Mouse (Mus musculus) kidney, postnatal 25 days (tissue): Measurements from ENCODE around the gene Skap2.

ENCODE experiments used
- DNase-seq, 2 experiments: peaks; one replicate each; pipeline ENCODE4 v3.0.0; 2021; ENCODE audit warnings: mixed read lengths in 2 of 2

Skap2 gene

DNA sequence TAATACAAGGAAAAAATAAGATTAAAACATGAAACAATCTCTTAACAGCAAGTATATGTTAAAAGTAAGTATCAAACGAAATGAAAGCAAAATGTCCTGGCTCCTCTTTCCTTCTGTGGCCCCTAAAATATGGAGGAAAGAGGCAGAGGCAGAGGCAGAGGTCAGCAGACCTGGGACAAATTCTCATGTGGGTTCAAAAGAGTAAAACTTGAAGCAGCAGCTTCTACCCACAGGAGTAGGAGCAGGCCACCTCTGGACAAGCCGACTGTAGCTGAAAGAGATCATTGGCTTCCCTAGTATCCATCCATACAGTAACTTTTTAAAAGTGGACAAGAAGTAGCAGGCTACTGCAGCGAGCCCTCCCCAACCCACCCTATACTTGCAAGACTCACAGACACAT lies 7.4 kb downstream of the Skap2 start:
- DNase-seq = no peak

DNA sequence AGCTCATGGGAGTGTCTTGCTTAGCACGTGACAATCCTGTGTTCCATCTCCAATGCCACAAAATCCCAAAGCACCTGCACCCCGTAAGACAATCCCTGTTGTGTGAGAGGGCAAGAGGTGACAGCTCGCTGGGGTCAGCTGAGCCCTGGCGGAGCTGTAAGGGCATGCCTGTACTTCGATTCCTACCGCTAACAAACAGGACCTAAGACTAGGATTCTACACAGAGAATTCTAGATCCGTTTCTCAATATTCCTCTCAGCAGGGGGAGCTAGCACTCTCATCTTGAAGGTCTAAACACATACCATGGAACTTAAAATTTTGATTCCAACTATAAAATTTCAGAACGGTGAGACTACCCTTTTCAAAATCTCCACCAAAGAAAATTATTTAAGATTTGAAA lies 9.7 kb downstream of the Skap2 start:
- peak; percentile 39 to 81 for DNase-seq

DNA sequence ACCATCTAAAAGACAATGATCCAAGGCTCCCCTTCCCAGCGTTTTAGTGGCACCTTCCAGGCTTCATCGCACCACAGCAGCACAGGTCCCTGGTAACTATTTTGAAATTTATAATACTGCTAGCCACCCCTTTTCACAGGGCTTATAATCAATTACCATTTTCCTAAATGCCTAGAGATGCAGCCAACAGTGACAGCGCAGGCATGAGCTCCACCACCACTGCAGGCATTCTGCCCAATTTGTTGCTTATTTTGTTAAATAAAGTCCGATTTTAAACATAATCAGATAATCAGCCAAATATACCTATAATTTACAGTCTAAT lies 13.2 kb downstream of the Skap2 start:
- no peak for DNase-seq

DNA sequence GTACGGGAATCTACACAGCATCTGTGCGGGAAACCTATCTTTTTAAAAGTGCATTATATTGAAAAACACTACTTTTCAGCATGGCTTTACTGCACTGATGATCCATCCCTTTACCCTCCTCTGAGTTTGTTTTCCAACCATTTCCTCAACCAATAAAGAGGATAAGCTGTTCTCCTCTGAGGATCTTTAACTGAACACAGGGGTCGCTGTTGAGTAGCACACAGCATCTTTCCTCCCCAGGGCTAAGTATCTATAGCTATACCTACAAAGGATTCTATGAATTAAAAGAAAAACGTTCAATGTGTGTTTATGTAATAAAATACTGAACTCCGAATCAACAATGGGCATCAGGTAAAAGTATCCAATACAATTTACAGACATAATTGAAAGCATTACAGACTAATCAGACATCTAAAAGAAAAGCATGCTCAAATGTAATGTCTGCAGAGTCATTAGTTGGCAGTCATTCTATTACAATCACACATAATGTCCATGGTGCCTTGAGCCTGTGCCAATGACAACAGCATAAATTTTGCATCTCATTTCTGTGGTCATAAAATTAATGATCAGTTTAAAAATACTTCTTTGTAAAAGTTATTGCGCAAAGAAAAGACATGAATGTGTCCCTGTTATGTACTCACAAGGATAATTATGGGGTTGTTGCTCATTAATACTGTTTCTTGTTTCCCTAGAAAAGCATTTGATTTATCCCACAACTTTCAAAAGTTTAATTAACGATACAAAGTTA lies 13.8 kb downstream of the Skap2 start:
- DNase-seq = peak in 1 of 2 experiments; percentile 55

DNA sequence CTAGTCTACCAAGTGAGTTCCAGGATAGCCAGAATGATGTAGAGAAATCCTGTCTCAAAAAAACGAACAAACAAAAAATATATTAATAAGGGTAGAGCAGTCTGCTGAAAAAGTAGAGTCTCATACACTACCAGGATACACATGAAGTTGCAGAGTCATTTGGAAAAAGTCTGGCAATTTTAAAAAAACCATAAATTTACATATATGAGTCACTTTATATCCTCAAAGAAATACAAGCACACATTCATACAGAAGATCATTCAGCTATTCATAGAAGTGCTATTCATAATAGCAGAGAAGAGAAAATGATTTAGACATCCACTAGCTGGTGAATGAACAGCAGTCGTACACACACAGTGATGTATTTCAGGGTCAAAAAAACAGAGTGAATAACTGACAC lies 24.4 kb downstream of the Skap2 start:
- DNase-seq = no peak

DNA sequence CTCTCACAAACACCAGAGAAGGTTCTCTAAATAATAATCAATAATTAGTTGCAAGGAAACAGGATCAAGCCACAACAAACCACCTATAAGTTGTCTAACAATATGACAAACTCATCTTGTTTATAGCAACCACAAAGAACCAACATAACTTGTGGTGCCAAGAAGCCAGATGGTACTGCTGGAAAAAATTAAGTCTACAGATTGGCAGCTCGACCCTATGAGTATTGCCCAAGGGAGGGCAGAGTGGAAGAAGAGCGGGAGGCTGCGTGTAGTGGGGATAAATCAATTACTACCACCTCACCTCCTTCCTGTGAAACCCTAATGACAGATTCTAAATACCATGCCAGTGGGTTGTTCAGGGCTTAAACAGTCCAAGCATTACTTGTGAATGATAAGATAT lies 34.7 kb downstream of the Skap2 start:
- no peak for DNase-seq

DNA sequence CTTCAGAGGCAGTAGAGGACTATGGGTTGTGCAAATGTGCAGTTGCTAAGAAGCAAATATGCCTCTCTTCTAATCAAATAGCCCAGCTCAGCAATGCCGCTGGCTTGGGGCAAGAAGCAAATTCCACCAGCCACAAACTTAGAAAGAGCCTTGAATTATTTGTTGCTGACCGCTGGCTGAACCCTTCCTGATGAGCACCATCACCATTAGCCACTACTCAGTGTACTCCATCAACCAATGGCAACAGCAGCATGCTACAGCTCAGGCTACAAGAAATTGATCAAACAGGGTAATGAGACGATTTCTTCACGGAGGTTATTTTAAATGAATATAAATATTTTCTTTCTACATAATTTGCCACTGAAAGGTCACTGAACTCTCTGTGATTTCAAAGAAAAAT lies 36.6 kb downstream of the Skap2 start:
- no peak for DNase-seq

DNA sequence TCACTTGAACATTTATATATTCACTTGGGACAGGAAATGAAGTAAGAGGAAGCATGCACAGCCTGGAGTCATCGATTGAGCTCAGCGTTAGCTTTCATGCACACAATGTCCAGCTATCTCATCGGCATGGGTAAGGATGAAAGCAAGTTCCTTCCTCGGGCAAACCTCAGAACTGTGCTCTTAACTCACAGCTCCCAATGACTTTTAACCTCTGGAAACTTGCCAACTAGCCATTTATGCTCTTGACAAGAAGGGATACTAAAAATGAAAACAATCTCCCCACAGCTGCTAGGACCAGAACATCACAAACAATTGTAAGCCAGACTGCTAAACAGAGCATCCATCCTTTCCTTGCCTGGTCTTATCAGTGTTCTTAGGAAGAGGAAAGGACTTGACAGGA lies 53.4 kb downstream of the Skap2 start:
- DNase-seq = peak in 1 of 2 experiments; percentile 4

DNA sequence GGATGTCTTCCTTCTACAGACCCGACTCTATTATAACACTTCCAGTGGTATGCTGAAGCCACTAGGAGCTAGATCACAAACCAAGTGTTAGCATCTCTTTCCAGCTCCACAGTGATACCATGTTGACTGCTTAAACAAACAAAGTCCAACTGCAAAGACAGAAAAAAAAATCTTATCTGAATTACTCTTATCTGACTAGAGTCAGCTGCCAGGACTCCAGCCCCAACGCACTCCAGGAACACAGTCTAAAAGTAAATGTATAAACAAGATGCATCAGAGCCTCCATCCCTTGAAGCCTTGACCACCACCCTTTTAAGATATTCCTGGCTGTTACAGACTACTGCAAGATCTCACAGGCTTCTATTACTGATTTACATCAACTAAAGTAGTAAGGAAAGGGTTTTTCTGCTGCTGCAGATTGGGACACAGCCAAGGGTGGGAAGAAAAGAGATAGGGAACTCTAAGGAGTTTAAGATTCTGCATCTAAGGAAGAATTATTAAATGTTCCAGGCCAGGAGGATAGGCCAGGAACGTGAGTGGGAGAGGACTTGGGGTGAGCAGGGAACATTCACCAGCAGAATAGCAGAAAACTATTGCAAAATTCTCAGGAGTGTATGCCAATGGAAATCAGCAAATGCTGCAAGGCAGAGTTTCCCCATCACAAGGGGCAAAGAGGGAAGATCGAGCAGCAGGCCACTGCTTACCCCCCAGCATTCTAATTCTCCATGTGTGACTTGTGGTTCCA lies 56.1 kb downstream of the Skap2 start:
- no peak for DNase-seq

DNA sequence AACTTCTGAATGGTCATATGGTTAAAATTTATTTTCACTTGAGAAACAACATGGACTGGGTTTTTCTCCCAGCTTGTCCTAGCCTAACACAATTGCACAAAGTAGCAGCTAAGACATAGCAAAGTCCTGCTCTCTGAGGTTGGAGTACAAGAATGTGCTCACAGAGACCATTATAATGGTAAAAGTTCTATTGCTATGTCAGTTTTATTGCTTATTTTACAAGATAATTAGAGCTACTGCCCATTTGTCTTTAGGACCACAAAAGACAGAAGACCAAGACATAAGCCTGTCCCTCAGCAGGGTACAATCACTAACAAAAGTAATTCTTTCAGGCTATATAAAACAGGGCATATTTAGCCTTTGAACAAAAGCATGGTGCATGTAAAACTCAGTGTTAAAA lies 64.7 kb downstream of the Skap2 start:
- no peak for DNase-seq

DNA sequence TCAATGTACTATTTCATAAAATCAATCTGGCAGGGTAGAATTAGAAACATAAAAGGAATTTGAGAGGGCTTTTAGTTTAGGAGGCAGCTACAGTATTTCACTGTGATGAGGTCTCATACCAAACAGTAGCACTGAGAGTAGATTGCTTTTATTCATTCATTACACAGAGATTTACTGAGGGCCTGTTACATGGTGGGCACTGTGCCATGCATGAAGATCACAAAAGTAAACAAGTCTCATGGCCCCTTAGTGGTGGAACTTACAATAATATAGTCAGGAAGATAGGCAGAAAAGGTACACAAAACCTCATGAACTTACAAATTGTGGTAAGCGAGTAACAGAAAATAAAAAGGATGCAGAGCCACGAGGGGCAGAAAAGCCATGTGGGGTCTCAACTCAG lies 67.4 kb downstream of the Skap2 start:
- no peak for DNase-seq

DNA sequence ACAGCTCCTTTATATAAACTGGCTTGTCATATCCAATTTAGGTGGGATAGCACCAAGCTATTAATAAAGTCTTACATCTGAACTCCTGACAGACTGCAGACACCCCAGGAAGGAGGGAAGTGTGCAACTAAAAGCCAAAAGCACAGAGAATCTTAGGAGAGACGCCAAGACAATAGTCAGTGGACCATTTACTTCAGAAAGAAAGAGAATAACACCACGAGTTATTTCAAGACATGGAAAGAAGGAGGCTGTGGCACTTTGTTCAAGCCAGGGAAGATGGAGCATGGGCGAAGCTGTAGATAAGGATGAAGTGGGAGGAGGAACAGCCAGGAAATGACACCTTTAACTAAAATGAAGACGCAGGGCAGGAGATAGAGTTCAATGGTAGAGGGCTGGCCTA lies 78.4 kb downstream of the Skap2 start:
- DNase-seq = no peak

DNA sequence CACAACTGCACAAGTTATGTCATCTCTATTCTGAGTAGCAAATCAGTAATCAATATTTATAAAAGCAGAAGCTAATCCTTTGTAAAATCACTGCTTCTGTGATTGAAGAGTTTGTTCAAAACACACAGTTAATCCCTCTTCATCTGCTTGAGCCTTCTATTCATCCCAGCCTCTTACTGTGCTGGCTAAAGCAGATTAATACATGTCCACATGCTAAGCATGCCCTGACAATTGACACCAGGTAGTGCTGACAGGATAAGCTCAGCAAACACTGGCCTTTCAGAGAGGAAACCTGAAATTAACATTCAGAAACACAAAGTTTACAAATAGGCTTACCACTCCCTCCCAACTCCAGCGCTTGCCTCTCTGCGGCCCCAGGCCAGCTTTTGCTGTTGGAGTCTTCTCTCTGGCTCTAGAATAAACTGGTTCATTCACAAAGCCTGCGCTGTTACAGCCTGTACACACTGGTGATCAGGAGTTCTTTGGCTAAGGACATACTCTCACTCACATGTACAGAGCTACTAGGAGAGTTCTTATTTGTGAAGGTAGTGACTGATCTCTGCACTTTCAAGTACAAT lies 79.2 kb downstream of the Skap2 start:
- DNase-seq = no peak

DNA sequence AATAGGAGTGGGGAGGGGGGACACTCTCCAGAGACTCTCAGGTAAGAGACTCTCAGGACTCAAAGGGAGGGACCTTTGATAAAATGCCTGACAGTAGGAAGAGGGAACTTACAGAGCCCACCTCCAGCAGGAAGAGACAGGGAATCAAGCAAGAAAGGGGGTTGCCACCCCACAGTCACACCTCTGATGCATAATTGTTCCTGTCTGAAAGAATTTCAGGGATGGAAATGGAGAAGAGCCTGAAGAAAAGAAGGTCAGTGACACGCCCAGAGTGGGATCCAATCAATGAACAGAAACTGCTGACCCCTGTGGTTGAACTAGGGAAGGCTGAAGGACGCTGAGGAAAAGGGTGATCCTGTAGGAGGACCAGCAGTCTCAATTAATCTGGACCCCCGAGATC lies 85.2 kb downstream of the Skap2 start:
- no peak for DNase-seq

DNA sequence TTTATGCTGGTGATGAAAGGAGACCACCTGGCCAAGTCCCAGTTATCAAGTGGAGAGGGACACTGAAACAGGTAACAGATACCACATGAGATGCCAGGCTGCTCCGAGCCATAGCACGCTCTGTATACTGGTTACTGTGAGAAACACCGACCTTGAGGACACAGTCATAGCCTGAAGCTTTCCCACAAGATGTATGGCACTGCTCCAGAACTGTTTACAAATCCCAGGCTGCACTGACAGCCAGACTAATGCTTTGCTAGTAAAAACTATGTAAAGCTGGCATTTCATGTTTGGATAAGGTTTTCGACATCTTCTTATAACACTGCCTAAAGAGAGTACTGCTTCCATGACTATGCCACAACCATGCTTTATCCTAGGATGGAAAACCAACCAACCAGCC lies 90.5 kb downstream of the Skap2 start:
- DNase-seq = no peak

DNA sequence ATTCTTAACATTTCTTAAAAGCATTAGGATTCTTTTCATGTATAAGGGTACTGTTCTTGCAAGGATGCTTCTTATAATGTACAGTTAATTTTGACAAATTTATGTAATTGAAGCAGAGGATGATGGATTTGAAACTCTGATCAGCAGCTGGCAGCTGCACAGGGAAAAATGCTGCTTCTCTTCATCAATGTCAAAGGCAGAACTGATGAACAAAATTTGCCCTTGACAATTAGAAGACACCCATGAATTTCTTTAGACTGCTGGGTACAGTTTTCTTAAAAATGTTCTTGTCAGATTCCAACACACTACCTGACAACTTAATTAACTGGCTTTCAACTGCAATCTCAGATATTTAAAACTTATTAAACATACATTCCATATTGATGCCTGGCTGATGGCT lies 103.9 kb downstream of the Skap2 start:
- DNase-seq = no peak

DNA sequence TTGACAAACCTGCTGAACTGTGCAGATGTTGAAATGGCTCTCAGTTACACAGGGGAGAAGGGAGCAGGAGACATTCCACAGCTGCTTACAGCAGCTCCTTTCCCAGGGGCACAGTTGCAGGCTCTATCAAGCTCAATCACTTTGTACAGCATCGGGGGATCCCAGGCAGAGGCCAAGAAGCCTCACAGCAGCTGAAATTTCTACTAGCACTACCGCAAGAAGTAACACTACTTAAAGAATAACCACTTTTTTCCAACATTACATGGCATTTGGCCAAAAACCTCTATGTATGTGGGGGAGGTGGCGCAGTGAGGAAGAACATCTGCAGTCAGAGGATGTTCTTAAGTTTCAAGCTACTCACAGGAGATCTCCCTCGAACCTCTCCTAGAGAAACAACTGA lies 106.7 kb downstream of the Skap2 start:
- no peak for DNase-seq

DNA sequence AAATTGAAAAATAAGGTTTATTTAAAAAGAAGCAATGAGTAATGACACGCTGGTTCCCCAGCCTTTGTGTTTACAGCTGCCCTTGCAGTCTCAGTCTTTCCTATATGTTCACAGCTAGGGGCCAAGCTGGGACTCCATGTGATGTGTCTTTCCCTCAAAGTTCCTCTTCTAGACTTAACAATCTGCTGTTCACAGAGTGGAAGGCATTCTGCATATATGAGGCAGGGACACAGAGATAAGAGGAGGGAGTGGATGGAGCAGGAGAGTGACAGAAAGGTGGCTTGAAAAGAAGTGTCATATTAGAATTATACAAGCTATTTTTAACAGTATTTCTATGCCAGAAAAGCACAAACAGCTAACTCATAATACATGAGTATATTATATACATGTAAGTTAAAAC lies 110.8 kb downstream of the Skap2 start:
- DNase-seq = no peak

DNA sequence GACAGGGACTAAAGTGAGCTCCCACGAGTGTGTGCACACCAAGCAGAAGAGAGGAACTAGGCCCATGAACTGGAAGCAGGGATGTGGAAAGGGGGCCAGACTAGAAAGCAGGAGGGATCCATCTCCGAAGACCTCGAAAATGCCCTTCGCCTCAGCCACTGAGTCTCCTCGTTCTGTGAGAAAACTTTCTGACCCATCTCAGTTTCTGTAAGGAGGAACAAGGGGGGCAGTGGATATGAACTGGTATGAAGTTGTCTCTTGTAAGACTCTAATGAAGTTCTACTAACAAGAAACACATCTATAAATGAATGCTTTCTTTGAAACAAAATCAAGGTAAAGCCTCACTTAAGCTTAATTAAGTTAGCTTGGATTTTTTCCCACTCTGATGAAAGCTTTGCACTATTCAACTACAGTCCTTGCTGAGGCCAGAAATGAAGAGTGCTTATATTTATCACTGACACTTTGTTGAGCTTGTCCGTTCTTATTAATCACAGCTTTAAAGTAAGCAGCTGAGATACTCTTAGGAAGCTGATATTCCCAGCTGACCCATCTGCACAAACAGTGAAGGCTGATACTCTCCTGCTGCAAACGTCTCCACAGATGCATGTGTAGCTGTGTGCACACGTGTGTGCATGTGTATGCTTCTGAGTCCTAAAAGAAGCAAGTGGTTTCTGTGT lies 113.9 kb downstream of the Skap2 start:
- no peak for DNase-seq

DNA sequence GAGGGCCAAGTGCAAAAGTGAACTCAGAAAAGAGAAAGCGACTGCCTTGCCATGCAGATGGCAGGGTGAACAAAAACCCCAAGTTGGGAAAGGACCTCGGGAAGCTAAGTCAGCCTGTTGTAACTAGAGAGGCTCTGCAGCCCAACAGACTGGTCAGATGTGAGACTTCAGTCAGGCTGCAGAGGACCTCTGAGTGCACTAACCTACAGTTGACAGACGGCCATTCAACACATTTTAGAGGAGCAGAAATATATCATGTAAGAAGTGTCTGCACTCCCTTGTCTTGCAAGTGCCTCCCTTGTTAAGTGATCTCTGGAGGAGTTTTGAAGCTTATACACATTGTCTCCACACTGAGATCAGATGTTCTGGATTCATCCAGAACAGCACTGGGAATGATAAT lies 116.6 kb downstream of the Skap2 start:
- DNase-seq = no peak

DNA sequence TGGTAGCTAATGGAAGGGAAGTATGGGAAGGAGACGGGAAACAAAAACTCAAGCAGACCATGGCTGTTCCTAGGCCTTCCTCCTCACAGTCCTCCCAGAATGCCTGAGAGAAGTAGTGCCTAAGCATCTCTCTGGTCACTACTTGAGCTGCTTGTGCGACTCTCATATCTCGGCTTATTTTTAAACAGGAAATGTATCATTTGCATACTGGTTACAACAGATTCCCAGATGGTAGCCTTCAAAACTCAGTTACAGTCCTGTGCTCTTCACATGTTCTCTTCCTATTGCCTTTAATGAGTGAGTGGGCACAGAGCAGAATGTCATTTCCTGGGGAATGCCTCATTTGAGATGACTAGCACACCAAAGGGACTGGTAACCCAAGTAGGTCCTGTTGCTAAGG lies 117.6 kb downstream of the Skap2 start:
- DNase-seq = no peak

DNA sequence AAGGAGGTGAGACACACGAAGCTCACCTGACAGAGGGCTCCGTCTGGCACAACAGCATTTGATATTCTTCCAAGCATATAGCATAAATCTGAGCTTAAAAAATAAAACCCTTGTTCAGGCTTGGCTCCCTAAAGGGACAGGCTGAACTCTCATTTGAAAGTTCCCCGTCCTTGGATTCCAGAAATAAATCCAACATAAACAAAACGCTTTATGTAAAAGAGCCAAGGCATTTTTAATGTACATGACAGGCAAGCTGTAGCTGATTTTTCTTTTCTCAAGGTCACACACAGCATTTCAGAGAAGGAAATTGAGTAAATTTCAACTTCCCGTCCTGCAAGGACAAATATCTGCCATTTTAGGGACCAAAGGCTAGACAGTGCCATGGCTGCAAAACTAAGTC lies 122.0 kb downstream of the Skap2 start:
- no peak for DNase-seq

DNA sequence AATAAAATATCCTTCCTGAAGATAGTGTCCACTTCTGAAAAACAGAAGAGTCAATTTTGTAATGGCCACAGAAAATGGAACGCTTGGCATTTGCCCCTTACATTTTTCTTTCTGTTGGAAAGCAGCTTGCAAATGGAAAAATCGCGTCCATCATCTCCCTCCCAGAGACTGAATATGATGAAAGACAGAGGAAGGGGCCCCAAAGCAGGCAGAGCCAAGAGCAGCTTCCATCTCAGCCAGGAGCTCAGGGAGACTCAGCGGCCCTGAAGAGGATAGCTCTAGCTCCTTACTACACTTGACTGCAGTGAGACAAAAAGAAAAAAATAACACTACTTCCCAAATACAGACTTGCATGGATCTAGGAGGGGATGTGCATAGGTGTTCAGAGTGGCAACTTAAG lies 122.5 kb downstream of the Skap2 start:
- no peak for DNase-seq

DNA sequence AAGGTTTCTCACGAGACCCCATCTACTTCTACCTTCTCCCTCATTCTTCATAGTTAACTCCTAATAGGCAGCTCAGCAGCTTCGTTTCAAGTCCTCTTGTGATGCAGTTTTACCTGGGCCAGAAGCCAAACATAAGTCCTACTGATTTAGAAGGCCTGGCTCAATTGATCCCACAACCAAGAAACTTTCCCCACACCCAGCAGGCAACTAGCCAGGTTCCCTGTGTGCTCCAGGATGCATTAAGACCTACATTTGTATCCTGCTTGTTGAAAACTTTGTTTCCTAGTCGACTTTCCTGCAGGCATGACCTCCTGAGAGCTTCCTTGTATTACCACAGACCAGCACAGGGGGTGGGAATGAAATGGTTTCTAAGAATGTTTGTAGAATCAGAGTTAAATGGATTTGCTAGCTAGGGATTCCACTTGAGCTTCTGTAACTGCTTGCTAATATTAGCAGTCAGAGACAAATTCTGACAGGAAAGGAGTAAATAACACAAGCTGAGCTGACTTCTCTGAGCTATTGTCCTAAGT lies 125.4 kb downstream of the Skap2 start:
- peak; percentile 33 to 49 for DNase-seq
